Mouse (Mus musculus): ENCODE measurements at regions not wholly inside any gene's neighbourhood (a gene's known extent, or its start where the extent isn't known, plus 50 kb on each side); places are given as distances from the start of the nearest gene placed in this dataset.

- 51% methylated on average over 4 of the region's 4 CpGs for WGBS
- no peaks in the 10 kb centered on the region for H3K4me1 ChIP-seq (ENCODE audit: control insufficient read depth, insufficient read depth, low read length)
- H3K27ac ChIP-seq (ENCODE audit: control insufficient read depth, insufficient read depth, low read depth, low read length, poor library complexity), result no peak overlapping the region
- TF ChIP-seq CTCF (IDR thresholded peaks at IDR 0.05; ENCODE audit: control insufficient read depth, insufficient read depth, low read length) (no peak), POLR2A (IDR thresholded peaks at IDR 0.05; ENCODE audit: borderline replicate concordance, control insufficient read depth, low read depth, low read length) (no peak)
- H3K4me3 ChIP-seq (replicated peaks; ENCODE audit: control insufficient read depth, low read depth, low read length), result no peak overlapping the region
These were observed 85.1 kb upstream of the Gdnf start for GRCm38 (mm10) chr15:7725505-7725904.

DNA sequence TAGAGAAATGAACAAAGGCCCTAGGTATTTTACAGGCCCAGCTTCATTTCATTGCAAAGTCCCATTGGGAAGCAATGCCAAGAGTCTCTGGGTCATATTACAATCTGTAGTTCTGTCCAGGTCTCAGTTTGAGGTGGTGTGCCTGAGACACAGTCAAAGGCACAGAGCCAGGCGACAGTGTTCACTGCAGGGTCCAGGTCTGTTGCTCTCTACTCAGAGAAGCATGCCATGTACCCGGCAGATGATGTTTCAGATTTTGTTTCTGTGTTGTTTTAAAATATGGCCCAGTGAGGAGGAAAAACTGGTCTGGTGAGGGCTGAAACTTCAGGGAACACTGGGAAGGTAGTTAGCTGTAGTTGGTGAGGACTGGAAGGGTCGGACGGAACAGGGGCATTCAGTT is 63.1 kb upstream of the Gdnf start:
- TF ChIP-seq POLR2A (IDR thresholded peaks at IDR 0.05; ENCODE audit: borderline replicate concordance, control insufficient read depth, low read depth, low read length) (no peak), CTCF (IDR thresholded peaks at IDR 0.05; ENCODE audit: control insufficient read depth, insufficient read depth, low read length) (no peak)
- no peak overlapping the region for H3K27ac ChIP-seq (ENCODE audit: control insufficient read depth, insufficient read depth, low read depth, low read length, poor library complexity)
- WGBS, result 83% methylated on average over 4 of the region's 4 CpGs

DNA sequence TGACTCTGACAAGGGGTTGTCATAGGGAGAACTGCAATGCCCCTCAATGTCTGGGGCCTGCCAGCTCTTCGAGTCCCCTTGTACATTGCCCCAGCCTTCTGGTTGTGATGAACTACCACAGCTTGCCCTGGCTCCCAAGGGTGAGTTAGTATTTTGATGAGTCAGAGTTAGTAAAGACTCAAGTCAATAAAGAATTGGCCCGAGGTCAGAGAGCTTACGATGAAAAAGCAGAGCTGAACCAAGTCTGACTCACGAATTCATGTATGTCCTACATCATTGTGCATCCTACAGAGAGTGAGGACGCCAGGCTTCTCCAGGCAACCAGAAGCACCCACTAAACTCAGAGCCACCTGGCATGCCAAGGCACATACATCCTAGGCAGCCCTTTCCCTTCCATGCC is 60.2 kb upstream of the Gdnf start:
- 74% methylated on average over 5 of the region's 5 CpGs for WGBS
- TF ChIP-seq CTCF (IDR thresholded peaks at IDR 0.05; ENCODE audit: control insufficient read depth, insufficient read depth, low read length), result no peak
- TF ChIP-seq POLR2A (IDR thresholded peaks at IDR 0.05; ENCODE audit: borderline replicate concordance, control insufficient read depth, low read depth, low read length), result no peak
- Histone ChIP-seq H3K4me3 (replicated peaks; ENCODE audit: control insufficient read depth, low read depth, low read length) (no peak overlapping the region), H3K27ac (ENCODE audit: control insufficient read depth, insufficient read depth, low read depth, low read length, poor library complexity) (no peak overlapping the region), H3K4me1 (ENCODE audit: control insufficient read depth, insufficient read depth, low read length) (no peaks in the 10 kb centered on the region)

More for the DNA sequence above, 63.1 kb upstream of the Gdnf start:
- Histone ChIP-seq H3K4me1 (ENCODE audit: control insufficient read depth, insufficient read depth, low read length) (no peaks in the 10 kb centered on the region), H3K4me3 (replicated peaks; ENCODE audit: control insufficient read depth, low read depth, low read length) (no peak overlapping the region)

Data from bone marrow, adult 2 months (tissue).